Mouse (Mus musculus) G1E (cell line): ENCODE measurements around the gene Cxcl10. TPM values are rescaled to one million over a fixed set of nuclear protein-coding genes. Genes with fewer than 3 reads are reported as not detected.
A peak's percentile ranks its signal among the peaks of the same experiment; 100 is the strongest.

Experiments used
- ATAC-seq: 2 replicates; pipeline ENCODE4 v1.8.0; 2016; ENCODE audit warnings: mild to moderate bottlenecking; ENCODE audit not compliant: insufficient number of reproducible peaks, poor library complexity, low FRiP score, severe bottlenecking; ENCODE audit errors: extremely low read depth
- DNase-seq: peaks from one replicate; pipeline ENCODE4 v3.0.0; 2012; ENCODE audit warnings: low spot score
- H3K27me3 ChIP-seq: 2 replicates; pipeline ENCODE4 v1.6.1; 2012; ENCODE audit warnings: mild to moderate bottlenecking, low read length, inconsistent platforms; ENCODE audit not compliant: insufficient read depth
- H3K36me3 ChIP-seq: replicated peaks from 2 replicates; pipeline ENCODE3; 2012; ENCODE audit warnings: mild to moderate bottlenecking, inconsistent platforms
- H3K4me1 ChIP-seq: 2 replicates; pipeline ENCODE4 v1.6.1; 2012; ENCODE audit warnings: low read depth, low read length, inconsistent platforms, mixed read lengths; ENCODE audit not compliant: insufficient read depth
- H3K4me3 ChIP-seq: 2 replicates; pipeline ENCODE4 v1.5.1; 2012; ENCODE audit warnings: low read depth, mild to moderate bottlenecking, inconsistent platforms, low read length, moderate library complexity, mixed read lengths
- H3K9me3 ChIP-seq: replicated peaks from 2 replicates; pipeline ENCODE4 v1.6.1; 2012; ENCODE audit warnings: inconsistent platforms
- CTCF ChIP-seq: IDR thresholded peaks from 2 replicates; pipeline ENCODE4 v1.5.1; 2012; ENCODE audit warnings: low read depth, low read length, inconsistent platforms, mixed read lengths
- GATA1 ChIP-seq: IDR thresholded peaks from 2 replicates; pipeline ENCODE4 v1.6.1; 2012; ENCODE audit warnings: borderline replicate concordance, low read length, inconsistent platforms, mixed read lengths
- GATA2 ChIP-seq: IDR thresholded peaks from 2 replicates; pipeline ENCODE4 v1.6.1; 2012; ENCODE audit warnings: low read depth, low read length, inconsistent platforms, borderline replicate concordance
- POLR2AphosphoS5 ChIP-seq: IDR thresholded peaks from 2 replicates; pipeline ENCODE4 v1.6.1; 2012; ENCODE audit warnings: low read depth, low read length, inconsistent platforms; ENCODE audit not compliant: insufficient replicate concordance
- TAL1 ChIP-seq: conservative IDR thresholded peaks from 2 replicates; pipeline ENCODE4 v1.6.1; 2012; ENCODE audit warnings: low read depth, low read length, inconsistent platforms, mixed read lengths
- polyA plus RNA-seq: library from polyadenylated mRNA; stranded (reverse); fragments of >175 nt; gene quantifications from 2 replicates; pipeline ENCODE4 v1.2.3, GENCODE M21; 2012
- total RNA-seq, 2 experiments: library from RNA; stranded (forward) in 1 of 2; stranded (reverse) in 1 of 2; fragments of 200-1000 nt in 1 of 2; fragments of >200 nt in 1 of 2; fragmentation: Nextera tagmentation in 1 of 2; gene quantifications; 2 replicates each; pipeline ENCODE4 v1.2.3; 2014 to 2017

Gene Cxcl10
- total and polyA plus RNA-seq, 3 experiments = 0.05 TPM; not detected in 2

DNA sequence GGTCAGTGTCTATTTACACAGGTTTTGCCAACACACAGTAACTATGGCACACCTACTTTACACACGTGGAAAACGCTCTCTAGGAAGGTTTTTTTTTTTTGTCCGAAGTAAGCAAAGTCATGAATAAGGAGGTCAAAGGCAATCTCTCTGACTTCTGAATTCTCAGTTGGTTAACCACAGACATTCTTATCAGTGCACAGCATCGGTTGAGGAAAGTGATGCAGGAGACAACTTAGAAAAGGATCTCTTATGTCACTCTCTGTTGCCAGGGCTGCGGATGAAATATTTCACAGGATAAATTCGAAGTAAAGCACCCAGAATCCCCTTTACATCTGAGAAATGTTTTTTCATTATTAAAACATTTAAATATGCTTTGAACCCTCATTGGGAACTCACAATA, 21.3 kb downstream of the Cxcl10 start:
- Histone ChIP-seq H3K36me3 (no peaks in the 10 kb centered on the region), H3K4me3 (no peak overlapping the region), H3K27me3 (peaks cover 45% of the 10 kb centered on the region), H3K4me1 (peaks cover 16% of the 10 kb centered on the region), H3K9me3 (no peaks in the 10 kb centered on the region)
- ATAC-seq (peak; percentile 28; the same call in 1 of the 2 replicates), DNase-seq (no peak)
- no peak for TF ChIP-seq CTCF

GRCm38 (mm10) chr5:92323264-92323663, 25.4 kb downstream of the Cxcl10 start:
- TF ChIP-seq POLR2AphosphoS5 = no peak
- no peak for TF ChIP-seq GATA1
- TF ChIP-seq CTCF = no peak
- TF ChIP-seq TAL1 = no peak
- TF ChIP-seq GATA2 = no peak
- no peak for ATAC-seq
- DNase-seq = no peak
- H3K36me3 ChIP-seq = no peaks in the 10 kb centered on the region
- H3K4me3 ChIP-seq = no peak overlapping the region
- peaks cover 42% of the 10 kb centered on the region for H3K27me3 ChIP-seq
- peaks cover 22% of the 10 kb centered on the region for H3K4me1 ChIP-seq
- no peaks in the 10 kb centered on the region for H3K9me3 ChIP-seq

DNA sequence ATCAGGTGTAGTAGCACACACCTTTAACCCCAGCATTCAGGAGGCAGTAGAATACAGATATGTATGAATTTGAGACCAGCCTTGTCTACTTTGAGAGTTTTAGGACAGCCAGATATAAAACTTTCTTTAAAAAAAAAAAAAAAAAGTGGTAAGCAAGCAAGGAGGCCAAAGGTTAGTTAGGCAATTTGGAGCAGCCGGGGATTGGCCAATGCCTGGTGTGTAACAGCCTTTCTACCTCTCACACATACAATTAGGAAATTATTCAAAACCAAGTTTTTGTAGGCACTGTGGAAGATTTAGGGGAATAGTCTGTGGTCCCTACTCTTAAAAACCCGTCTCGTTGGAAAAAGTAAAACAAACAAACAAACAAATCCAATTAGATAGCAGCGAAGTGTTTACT, 26.1 kb downstream of the Cxcl10 start:
- no peaks in the 10 kb centered on the region for H3K36me3 ChIP-seq
- no peaks in the 10 kb centered on the region for H3K9me3 ChIP-seq
- DNase-seq = no peak
- peaks cover 23% of the 10 kb centered on the region for H3K4me1 ChIP-seq
- TF ChIP-seq TAL1 (no peak), POLR2AphosphoS5 (no peak), GATA1 (no peak), GATA2 (no peak), CTCF (no peak)
- H3K27me3 ChIP-seq = peaks cover 40% of the 10 kb centered on the region
- no peak overlapping the region for H3K4me3 ChIP-seq
- ATAC-seq = no peak

DNA sequence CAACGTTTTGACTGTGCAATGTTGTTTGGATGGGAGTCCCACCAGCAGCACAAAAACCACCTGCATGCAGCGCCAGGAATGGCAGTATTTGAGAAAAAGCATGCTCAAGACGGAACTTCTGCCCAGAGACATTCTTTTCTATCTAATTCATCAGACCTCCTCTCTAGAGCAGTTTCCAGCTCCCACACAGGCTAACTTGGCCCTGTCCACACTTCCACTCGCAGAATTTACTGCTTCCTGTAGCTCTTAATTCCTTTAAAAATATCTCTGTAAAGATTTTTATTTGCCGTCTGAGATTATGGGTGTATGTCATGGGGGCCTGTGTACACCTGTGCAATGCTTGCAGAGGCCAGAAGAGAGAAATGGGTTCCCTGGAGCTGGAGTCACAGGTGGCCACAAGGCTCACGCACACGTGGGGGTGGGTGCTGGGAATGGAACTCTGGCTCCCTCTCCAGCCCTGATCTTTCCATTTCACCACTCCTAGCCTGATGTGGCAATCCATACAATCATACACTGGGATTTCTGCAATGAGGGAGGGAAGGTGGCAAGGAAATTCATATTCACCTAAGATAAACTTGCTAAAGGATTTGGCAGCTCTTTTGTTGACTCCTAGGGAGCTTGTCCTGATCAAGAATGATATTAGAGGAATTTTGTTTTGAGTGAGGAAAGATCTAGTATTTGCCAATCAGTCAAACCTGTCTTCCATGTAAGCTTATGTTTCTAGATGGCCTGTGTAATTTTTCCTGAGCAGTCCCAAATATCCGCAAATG, 26.9 kb downstream of the Cxcl10 start:
- H3K4me3 ChIP-seq = no peak overlapping the region
- DNase-seq = no peak
- no peak for ATAC-seq
- H3K4me1 ChIP-seq = peaks cover 16% of the 10 kb centered on the region
- H3K27me3 ChIP-seq = peaks cover 36% of the 10 kb centered on the region
- no peaks in the 10 kb centered on the region for H3K36me3 ChIP-seq
- TF ChIP-seq CTCF (no peak), GATA1 (no peak), POLR2AphosphoS5 (no peak), GATA2 (no peak), TAL1 (no peak)
- no peaks in the 10 kb centered on the region for H3K9me3 ChIP-seq

- Histone ChIP-seq H3K36me3 (no peaks in the 10 kb centered on the region), H3K9me3 (no peaks in the 10 kb centered on the region), H3K27me3 (peaks cover 26% of the 10 kb centered on the region), H3K4me3 (no peak overlapping the region), H3K4me1 (peaks cover 10% of the 10 kb centered on the region)
- TF ChIP-seq TAL1 (no peak), CTCF (no peak), GATA2 (no peak)
- ATAC-seq = no peak
- DNase-seq = no peak
Observed at GRCm38 (mm10) chr5:92318596-92318995, 30.1 kb downstream of the Cxcl10 start.

- DNase-seq = peak; percentile 32
- Histone ChIP-seq H3K36me3 (no peaks in the 10 kb centered on the region), H3K9me3 (no peaks in the 10 kb centered on the region), H3K27me3 (peaks cover 23% of the 10 kb centered on the region), H3K4me1 (peaks cover 10% of the 10 kb centered on the region), H3K4me3 (no peak overlapping the region)
- TF ChIP-seq GATA2 (no peak), TAL1 (no peak), GATA1 (no peak), POLR2AphosphoS5 (no peak), CTCF (no peak)
- no peak for ATAC-seq
Observed at GRCm38 (mm10) chr5:92318119-92318518, 30.6 kb downstream of the Cxcl10 start.
